Mouse (Mus musculus): Measurements from ENCODE around the gene Cdc16.
A peak's percentile ranks its signal among the peaks of the same experiment; 100 is the strongest.
"Not testable (repeated sequence)": the region's sequence is repeated elsewhere in the genome, so short reads cannot be mapped to it uniquely, and the experiment has no call there.

Gene Cdc16

DNA sequence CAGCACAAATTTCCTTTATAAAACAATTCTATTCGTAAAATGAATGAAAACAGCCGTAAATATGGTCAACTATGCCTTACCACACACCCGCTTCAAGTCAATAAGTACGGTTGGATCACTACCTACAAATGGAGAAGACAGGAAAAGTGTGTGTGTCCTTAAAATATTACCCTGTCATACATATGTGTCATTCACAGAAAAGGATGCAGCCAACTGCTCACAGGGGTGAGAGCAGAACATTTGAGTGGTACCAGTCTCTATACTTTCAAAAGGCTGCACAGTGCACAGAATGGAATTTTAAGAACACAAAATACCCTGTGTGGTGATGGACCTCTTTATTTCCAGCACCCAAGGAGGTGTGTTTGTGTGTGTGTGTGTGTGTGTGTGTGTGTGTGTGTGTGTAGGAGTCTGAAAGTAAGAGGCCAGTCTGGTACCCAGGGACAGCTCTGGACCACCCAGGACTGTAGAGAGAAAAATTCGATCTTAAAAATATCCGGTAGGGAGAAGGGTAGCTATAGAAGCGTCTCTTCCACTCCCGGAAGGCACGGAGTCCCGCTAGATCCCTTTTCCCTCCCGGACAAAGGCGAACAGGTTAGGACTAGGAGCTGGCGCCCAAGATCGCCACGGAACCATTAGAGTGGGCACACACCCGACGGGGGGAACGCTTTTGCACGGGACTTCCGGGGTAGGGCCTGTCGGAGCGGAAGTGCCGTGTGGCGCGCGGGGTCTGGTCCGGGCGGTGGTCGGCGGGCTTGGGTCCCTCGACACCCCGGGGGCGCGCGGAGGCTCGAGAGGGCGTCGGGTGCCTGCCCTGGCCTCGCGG is at the start of gene Cdc16:
TSS of gene Cdc16 (plus strand) at position 695 of the 823 bp plus-strand sequence.
- peak; percentile 93 to 94 for DNase-seq

DNA sequence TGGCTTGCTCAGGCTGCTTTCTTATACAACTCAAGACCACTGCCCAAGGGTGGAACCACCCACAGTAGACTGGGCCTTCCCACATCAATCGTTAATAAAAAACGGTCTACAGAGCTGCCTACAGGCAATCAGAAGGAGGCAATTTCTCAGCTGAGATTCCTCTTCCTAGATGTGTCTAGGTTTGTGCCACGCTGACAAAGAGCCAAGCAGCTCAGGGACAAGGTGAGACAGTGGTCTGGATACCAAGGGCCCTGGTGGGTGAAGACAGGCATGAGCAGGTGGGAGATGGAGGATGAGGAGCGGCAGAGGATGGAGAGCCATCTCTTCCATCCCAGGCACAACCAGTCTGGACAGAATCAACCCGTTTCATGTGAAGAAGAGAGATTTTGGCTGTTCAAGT is 49.0 kb upstream of the Cdc16 start:
- DNase-seq = no peak

DNA sequence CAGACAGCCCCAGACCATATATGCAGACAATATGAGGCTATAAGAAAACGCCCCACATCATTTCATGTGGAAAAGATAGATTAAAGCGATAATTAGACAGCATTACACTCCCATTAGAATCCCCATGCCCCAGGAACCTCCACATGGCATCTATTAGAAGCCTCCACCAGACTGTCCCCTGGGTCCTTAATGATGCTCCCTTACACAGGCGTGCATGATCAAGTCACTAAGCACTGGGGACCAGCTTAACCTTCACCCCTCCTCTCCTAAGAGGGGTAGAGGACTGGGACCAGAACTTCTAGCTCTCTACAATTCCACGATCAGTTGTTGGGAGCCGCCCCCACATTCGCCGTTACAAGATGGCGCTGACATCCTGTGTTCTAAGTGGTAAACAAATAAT is 38.5 kb upstream of the Cdc16 start:
- no peak for DNase-seq

DNA sequence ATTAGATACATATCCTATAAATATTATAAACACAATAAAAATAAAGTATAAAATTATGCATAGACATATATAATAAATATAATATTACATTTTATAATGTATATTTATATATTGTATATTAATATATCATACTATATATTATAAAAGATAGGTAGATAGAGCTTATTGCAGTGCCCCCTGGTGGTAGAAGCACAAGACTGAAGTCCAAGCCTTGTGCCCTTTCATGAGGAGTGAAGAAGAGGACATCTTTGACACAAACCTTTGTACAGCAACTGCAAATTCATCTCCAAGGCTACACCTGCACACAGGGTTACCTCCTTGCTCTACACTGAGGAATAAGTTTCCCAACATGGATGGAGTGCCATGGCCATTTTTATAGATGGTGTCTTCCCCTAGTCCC is 31.8 kb upstream of the Cdc16 start:
- peak; percentile 78 to 83 for DNase-seq

GRCm38 (mm10) chr8:13727469-13728094 is 29.9 kb upstream of the Cdc16 start:
- no peak for DNase-seq

GRCm38 (mm10) chr8:13740323-13740770 is 17.1 kb upstream of the Cdc16 start:
- no peak for DNase-seq

DNA sequence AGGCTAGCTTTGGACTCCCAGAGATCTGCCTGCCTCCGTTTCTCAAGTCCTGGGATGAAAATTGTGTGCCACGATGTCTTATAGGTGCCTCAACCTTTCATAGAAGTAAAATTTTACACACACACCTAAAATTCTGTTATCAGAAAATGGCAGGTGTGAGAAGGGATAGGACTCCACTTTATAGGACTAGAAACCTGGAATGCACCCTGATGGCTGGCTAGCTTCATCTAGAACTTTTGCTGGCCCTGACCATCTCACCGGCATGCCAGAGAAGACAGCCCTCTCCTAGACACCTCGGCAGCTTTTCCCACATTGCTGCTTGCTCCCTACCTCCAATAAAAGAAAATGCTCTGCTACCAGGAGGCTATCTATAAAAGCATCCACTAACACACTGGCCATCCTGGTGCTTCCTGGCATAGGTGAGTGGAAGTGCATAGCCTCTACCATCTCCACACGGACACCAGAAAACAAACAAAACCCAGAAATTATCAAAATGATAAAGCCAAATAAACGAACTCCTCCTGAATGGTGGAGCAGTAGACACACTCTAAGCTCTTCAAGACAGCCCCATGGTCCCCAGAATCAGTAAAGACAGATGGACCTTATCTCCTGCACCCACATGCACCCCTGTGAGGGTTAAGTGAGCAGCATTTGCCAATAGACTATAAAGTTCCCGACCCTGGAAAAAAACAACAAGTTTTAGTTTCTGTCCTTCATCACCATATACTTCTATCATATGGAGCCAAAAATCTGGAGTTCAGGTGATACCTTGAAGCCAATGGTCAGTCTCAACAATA is 16.5 kb upstream of the Cdc16 start:
- no peak for DNase-seq

GRCm38 (mm10) chr8:13746212-13746611 is 11.3 kb upstream of the Cdc16 start:
- not testable (repeated sequence) for DNase-seq

GRCm38 (mm10) chr8:13747626-13748025 is 9.8 kb upstream of the Cdc16 start:
- DNase-seq = no peak

GRCm38 (mm10) chr8:13753680-13754079 is 3.8 kb upstream of the Cdc16 start:
- peak; percentile 87 to 88 for DNase-seq

GRCm38 (mm10) chr8:13756480-13756879 is 996 bp upstream of the Cdc16 start:
- no peak for DNase-seq

DNA sequence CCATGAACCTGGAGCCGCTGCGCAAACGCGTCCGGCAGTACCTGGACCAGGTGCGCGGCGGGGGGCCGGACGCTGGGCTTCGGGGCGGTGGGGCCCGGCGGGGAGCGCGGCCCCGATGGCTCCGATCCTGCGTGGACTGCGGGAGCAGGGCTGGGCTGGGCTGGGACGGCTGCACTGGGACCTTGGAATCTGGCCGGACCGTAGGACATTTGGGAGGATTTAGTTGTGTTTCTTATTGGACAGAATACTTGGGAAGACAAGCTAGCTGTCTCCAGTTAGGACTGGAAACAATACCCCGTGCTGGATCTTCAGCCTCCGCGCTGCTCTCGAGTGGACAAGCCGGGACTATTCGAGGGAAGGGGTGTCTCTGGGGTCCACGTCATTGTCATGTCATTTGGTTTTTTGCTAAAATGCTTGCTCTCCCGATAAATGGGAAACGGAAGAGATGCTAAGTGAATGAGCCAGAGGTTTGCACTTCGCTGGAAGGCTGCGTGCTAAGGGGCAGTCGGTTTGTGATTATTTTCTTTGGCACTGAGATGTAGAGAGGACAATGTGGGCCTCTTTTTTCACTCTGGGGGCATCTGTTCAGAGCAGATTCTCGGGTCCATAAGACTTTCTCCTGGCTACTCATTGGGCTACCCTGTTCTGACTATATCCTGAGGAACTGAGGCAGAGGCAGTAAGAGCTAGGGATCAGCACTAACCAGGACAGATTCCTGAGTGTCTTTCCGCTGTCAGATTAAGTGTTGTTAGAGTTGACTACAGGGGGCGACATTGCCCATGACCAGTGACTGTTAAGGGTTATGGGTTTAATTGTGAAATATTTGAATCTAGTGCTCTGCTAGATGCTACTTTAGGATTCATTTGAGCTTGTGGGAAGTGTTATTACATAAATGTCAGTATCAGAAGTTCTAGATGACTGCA is 590 bp downstream of the Cdc16 start:
- peak; percentile 64 to 67 for DNase-seq

DNA sequence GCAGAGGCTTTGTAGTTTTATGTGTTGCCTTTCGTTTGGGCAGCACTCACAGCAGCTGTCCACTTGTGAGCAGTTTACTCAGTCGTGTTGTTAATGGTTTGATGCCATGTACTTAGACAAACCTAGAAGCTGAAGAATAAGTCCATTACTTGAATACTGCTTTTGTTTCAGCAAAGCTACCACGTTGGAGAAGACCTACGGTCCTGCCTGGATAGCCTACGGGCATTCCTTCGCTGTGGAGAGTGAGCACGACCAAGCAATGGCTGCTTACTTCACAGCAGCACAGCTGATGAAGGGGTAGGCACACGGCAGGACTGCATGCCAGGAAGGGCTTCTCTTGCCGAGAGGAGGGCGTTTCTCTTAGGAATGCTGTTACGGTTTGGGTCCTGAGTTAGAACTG is 11.7 kb downstream of the Cdc16 start:
- no peak for DNase-seq

DNA sequence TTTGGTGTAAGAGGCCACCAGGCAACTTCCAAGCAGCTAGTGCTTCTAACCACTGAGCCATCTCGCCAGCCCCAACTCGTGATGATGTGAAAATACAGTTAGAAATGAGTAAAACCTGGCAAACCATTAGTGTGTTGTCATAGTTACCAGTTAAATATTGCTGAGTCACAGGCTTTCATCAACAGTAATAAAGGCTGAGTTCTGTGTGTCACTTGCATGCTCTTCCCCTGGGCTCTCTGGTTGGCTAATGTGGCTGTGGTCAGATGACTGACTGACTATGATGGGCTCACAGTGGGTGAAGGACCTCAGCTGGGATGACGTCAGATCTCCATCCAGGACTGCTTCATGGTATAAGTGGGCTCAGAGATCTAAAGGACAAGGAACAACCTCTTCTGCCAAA is 23.1 kb downstream of the Cdc16 start:
- DNase-seq = no peak

- peak; percentile 93 to 94 for DNase-seq
These were observed 27.8 kb downstream of the Cdc16 start, which contains the start of gene Upf3a for GRCm38 (mm10) chr8:13785250-13785763. TSS of gene Upf3a (plus strand) at chr8:13785615.

GRCm38 (mm10) chr8:13785764-13786299 is 28.4 kb downstream of the Cdc16 start:
- peak; percentile 98 for DNase-seq

- no peak for DNase-seq
These were observed 32.1 kb downstream of the Cdc16 start for GRCm38 (mm10) chr8:13789606-13790005.

- no peak for DNase-seq
These were observed 35.7 kb downstream of the Cdc16 start for GRCm38 (mm10) chr8:13793097-13793745.

DNA sequence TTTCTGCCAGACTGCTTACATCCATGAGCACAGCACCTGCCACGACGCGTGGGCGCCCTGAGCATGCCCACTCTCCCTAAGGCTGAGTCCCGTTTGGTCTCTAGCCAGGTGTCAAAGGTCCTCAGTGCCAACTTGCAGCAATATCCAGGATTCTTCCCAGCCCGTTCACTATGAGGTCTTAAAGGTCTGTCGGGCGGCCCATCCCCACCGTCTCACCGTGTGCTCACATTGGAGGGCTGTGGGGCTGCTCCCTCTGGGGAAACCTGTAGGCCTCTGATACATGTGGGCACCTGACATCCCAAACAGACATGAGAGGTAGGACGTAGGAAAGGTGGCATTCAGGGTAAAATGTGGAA is 36.2 kb downstream of the Cdc16 start:
- no peak for DNase-seq

DNA sequence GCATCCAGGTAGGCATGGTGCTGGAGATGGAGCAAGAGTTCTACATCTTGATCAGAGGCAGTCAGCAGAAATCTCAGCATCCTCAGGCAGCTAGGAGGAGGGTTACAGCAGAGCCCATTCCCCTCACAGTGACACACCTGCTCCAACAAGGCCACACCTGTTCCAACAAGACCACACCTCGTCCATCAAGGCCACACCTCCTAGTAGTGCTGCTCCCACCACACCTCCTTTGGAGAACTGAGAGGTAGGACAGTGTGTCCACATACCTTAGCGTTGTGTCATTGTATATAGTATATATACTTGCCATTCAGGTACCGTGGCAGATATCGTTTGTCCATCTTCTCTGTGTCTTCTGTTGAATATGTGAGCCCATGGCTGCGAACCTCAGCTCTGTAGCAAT is 40.2 kb downstream of the Cdc16 start:
- no peak for DNase-seq

GRCm38 (mm10) chr8:13799566-13799965 is 42.1 kb downstream of the Cdc16 start:
- DNase-seq = no peak

All from B cell, adult 2 months (primary cell).